Mouse (Mus musculus) adrenal gland (tissue): ENCODE data around the gene Bhlhe41.

Source experiments
- intact Hi-C: fragments of 180-260 bp; cut with DNase I; formaldehyde crosslinking; loops from one replicate; pipeline ENCODE4 v1.15.1; 2025

The Bhlhe41 gene

DNA sequence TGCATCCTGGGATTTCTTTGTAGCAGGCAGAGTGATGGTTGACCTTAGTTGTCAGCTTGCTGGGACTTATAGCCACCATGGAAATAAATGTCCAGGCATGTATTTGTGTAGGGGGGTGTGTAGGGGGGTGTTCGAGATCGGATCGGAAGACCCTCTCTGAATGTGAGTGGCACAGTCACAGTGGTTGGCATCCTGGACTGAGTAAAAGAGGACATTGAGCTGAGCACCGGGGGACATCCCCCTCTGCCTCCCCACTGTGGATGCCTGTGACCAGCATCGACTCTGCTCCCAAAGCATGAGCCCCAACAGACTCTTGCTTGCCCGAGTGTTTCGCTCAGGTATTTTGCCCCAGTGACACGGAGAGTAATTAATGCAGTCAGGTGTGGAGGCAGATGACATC, 8.0 kb upstream of the Bhlhe41 start:
- intact Hi-C loops, result no loop called here

DNA sequence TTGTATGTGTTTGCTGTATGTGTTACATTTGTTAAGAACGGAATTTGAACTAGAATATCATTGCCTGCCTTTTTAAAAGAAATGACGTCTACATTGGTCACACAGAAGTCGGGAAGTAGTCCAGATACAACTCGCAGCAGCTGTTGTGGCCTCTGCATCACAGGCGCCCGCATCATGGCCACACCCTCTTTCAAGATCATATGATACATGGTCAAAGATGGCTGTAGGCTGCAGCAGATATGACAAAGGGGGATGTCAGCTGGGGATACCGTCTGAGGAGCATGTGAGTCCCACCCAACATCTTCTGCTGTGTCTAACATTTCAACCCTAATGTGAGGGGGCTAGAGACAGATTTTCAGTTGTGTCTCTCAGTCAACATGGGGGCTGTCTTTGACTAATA, 6.7 kb upstream of the Bhlhe41 start:
- intact Hi-C loops, result no loop called here

DNA sequence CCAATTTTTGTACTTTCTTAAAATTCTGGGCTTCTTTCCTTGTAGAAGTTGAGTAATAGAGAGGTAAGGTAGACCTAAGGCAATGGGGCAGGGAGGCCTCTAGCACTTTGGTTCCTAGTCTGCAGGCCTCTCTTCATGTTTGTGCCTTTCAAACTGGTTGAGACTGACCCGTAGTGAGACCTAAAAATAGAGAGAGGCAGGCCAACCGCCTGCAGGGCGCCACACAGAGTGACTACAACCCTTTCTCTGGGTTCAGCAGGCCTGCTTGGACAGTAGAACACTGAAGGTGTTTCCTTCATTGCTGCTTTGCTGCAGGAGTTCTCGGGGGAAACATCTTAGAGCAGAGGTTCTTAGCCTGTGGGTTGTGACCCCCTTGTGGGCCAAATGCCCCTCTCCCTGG, 5.6 kb upstream of the Bhlhe41 start:
- intact Hi-C loops, result no loop called here

GRCm38 (mm10) chr6:145867111-145867510, 1.8 kb upstream of the Bhlhe41 start:
- intact Hi-C loops, result loop anchor here (5.0 kb wide), 1 partner anchor 65 kb away; the partner anchor contains the start of gene Sspn

- intact Hi-C loops, result loop anchor here (5.0 kb wide), 1 partner anchor 66 kb away; the partner anchor contains the start of gene Sspn
These were observed 811 bp upstream of the Bhlhe41 start for GRCm38 (mm10) chr6:145865886-145866851.

- intact Hi-C loops, result loop anchor here (5.0 kb wide), 1 partner anchor 113 kb away; no protein-coding TSS in a partner anchor
These were observed 1.2 kb downstream of the Bhlhe41 start for GRCm38 (mm10) chr6:145864171-145864570.

DNA sequence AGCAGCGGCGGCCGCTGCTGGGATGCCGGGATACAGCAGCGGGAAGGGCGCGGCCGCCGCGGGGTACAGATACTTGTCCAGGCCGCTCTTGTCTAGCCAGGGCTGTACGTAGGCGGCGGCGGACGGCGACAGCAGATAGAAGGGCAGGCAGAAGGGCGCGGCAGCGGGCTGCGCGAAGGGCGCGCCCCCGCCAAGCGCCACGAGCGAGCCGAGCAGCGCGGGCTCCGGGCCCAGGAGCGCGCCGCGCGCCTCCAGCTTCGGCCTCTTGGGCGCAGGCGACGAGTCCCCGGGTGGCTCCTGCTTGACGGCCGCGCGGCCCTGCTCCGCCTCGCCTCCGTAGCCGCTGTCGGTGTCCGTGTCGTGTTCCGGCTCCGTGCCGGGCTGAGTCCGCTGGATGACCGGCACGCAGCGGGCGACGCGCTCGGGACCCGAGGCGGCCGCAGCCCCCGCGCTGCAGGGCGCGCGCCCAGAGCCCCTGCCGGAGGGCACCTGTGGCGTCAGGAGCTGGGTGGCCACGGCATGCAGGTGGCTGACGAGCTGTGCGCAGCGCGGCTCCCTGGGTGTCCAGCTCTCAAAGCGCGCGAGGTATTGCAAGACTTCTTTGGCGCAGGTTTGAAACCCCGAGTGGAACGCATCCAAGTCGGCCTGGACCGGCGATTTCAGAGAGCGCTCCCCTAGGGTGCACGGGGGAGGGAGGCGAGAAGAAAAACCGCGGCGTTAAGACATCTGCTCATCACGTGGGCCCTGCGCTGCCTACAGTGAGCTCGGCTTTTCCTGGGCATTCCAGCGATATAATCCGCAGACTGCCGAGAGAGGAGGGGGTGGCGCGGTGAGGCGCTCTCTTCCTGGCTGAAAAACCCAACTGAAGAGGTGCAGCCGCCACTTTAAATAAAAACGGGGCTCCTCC, 2.0 kb downstream of the Bhlhe41 start:
- intact Hi-C loops, result loop anchor here (5.0 kb wide), 1 partner anchor 114 kb away; no protein-coding TSS in a partner anchor

DNA sequence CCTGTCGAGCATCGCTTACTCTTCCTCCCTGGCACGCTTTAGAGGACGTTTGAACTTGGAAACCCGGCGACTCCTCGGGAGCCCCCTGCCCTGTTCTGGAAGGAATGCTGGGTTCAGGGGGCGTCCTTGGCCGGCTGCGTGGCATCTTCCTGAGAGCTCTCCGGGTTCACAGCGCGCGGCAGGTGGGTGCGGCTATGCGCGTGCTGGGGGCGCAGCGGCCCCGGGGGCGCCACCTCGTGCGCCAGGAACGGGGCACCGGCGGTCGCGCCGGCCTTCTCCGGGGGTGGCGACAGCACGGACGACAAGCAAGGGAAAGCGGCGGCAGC, 2.7 kb downstream of the Bhlhe41 start:
- intact Hi-C loops, result loop anchor here (5.0 kb wide), 1 partner anchor 115 kb away; no protein-coding TSS in a partner anchor

GRCm38 (mm10) chr6:145862321-145862720, 3.0 kb downstream of the Bhlhe41 start:
- intact Hi-C loops, result loop anchor here (5.0 kb wide), 1 partner anchor 115 kb away; no protein-coding TSS in a partner anchor

DNA sequence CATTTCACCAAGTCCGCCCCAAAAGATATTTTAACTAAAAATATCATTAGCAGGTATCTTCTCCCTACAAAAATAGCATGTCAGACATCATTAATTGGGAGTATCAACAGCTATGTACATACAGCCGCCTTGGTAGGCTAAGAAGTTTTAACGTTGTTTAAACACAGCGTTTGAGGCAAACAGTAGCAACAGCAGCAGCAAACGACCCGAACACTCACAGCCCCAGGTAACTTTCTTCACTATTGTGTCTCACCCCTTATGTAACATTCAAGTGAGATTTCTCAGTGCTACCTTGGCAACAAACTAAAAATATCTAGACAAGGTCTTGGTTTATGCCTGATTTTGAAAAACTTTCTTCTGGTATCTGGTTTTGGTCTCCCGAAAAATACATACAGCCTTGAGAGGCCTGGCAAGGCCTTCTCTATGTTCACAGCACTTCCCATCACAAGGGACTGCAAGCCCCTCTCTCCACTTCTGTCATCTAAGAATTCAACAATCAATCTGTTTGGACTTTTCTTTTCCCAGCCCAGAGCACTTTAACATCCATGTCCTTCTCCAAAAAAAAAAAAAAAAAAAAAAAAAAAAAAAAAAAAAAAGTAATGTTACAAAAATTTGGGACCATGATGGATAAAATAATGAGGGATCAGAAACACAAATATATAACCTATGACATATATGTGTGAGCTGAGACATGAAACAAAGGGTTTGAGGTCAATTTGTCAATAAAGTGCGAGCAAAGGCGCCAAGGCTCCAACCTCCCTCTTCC, 3.7 kb downstream of the Bhlhe41 start:
- intact Hi-C loops, result loop anchor here (5.0 kb wide), 1 partner anchor 116 kb away; no protein-coding TSS in a partner anchor

DNA sequence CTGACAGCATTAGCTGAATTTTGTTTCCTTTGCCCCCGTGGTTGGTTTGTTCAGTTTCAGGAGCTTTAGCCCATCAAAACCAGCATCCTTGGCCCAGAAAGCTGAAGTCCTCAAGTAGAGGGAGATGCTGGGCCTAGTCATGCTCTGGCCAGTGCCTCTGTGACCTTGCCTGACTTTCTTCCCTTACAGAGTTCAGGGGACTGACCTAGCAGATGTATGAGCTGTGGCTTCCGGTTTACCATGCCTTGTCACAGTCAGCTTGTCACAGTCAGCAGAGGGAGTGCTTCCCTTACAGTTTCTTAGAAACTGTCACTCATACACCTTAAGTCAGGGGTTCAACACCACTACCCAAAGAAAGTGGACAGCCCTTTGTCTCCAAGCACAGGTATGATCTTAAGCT, 5.0 kb downstream of the Bhlhe41 start:
- intact Hi-C loops, result loop anchor here (5.0 kb wide), 1 partner anchor 117 kb away; no protein-coding TSS in a partner anchor

GRCm38 (mm10) chr6:145858414-145858813, 6.9 kb downstream of the Bhlhe41 start:
- intact Hi-C loops, result no loop called here

GRCm38 (mm10) chr6:145857428-145857827, 7.9 kb downstream of the Bhlhe41 start:
- intact Hi-C loops, result no loop called here

GRCm38 (mm10) chr6:145855720-145856551, 9.4 kb downstream of the Bhlhe41 start:
- intact Hi-C loops, result no loop called here

- intact Hi-C loops, result no loop called here
These were observed 10.6 kb downstream of the Bhlhe41 start for GRCm38 (mm10) chr6:145854756-145855155.

DNA sequence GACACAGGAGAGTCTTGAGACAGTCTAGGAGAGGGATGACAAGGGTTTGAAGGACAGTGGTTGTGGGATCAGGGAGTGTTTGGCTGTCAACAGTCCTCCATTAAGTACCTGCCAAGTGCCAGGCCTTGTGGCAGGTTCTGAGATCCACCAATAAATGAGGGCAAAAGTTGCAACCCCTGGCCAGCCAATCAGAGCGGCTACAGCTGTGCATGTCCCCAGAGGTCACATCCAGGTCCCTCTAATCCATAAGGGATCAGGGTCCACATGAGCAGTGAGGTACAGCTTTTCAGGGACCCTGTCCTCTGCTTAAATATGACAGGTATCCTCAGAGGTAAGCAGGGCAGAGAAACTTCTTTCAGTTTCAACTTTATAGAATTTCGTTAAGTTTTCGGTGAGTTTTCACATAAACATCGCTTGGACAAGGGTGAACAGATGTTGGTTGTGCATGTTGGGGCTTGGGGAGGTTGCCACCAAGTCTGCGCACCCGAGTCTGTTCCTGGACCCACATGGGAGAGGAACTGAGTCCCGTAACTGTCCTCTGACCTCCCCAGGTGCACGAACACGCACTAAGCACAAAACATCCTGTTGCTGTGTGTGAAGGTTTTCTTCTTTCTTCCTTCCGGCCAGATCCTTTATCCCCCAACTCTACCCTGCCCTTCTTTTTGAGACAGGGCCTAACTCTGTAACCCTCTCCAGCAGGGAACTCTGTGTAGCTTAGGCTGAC, 11.8 kb downstream of the Bhlhe41 start:
- intact Hi-C loops, result no loop called here

GRCm38 (mm10) chr6:145852708-145853107, 12.7 kb downstream of the Bhlhe41 start:
- intact Hi-C loops, result no loop called here

- intact Hi-C loops, result no loop called here
These were observed 13.4 kb downstream of the Bhlhe41 start for GRCm38 (mm10) chr6:145851956-145852355.

DNA sequence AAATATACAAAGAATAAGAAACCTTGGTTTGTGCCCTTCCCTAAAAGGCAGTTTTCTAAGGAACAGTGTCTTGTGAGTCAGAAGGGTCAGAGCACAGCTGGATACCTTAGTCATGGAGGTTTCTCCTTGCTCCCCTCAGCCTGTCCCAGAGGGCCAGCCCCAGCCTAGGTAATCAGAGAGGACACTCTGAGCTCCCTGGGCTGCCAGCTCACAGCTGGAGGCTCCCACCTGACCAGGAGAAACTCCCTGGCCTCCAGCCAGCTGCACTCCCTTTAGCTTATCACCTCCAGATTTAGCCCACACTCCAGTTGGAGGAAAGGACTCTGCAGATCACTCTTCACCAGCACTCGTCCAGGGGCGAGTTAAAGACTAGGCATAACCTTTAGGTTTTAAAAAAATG, 14.6 kb downstream of the Bhlhe41 start:
- intact Hi-C loops, result no loop called here
